Mouse (Mus musculus) olfactory bulb, adult 2 months (tissue): ENCODE data around the gene L3mbtl1.

Source experiments
- CTCF ChIP-seq: fragments of 200-500 bp; IDR thresholded peaks from 2 replicates; pipeline ENCODE4 v1.5.1; 2012; ENCODE audit warnings: low read depth, mild to moderate bottlenecking, low read length, moderate library complexity; ENCODE audit not compliant: insufficient read depth
- POLR2A ChIP-seq: fragments of 200-500 bp; IDR thresholded peaks from 2 replicates; pipeline ENCODE4 v1.6.1; 2012; ENCODE audit warnings: mild to moderate bottlenecking, low read depth, low read length, moderate library complexity; ENCODE audit not compliant: insufficient read depth

- TF ChIP-seq POLR2A: no peak
- TF ChIP-seq CTCF: no peak
Measured at GRCm38 (mm10) chr2:162966734-162967133, 23.5 kb downstream of the L3mbtl1 start.
